Mouse (Mus musculus): ENCODE results near the gene Manba.

The Manba gene

GRCm38 (mm10) chr3:135580439-135581275 lies 95.2 kb downstream of the Manba start:
- DNase-seq (ENCODE audit: low read depth in 1 of 2, low spot score in 2 of 2) = no peak

GRCm38 (mm10) chr3:135581606-135582117 lies 96.3 kb downstream of the Manba start:
- no peak for DNase-seq (ENCODE audit: low read depth in 1 of 2, low spot score in 2 of 2)

GRCm38 (mm10) chr3:135582246-135582645 lies 96.8 kb downstream of the Manba start:
- DNase-seq (ENCODE audit: low read depth in 1 of 2, low spot score in 2 of 2) = no peak

DNA sequence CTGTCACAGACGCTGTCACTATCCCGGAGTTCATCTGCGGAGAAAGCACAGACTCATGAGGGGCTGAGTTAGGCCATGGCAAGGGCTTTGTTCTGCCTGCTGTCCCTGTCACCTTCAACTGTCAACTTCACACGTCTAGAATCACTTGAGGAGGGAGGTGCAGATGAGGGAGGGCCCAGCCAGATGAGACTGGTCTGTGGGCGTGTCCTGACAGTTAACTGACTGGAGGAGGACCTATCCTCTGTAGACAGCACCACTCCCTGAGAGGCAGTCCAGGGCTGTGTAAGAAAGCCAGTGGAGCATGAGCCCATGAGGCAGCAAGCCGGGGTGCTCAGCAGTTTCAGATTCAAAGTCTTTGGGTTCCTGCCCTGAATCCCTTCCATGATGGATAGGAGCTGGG lies 100.1 kb downstream of the Manba start:
- DNase-seq (ENCODE audit: low read depth in 1 of 2, low spot score in 2 of 2) = no peak

- no peak for DNase-seq (ENCODE audit: low read depth in 1 of 2, low spot score in 2 of 2)
Observed at GRCm38 (mm10) chr3:135586060-135586459, 100.6 kb downstream of the Manba start.

DNA sequence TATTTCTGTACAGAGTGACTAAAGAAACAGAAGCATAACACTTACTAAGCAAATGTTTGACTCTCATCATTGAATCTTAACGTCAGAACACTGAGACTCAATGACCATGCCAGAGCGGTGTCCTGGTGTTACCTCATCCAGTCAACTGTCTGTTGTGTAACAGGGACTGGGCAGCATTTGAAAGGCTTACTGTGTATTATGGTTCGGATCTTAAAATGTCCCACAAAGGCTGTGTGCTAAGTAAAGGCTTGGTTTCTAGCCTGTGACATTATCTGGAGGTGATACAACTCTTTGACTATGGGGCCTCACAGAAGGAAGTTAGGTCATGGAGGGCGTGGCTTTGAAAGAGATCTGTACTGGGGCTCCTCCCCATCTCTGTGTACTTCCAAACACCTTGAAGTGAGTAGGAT lies 101.1 kb downstream of the Manba start:
- DNase-seq (ENCODE audit: low read depth in 1 of 2, low spot score in 2 of 2) = no peak

- DNase-seq (ENCODE audit: low read depth in 1 of 2, low spot score in 2 of 2) = no peak
Observed at GRCm38 (mm10) chr3:135590471-135590870, 105.1 kb downstream of the Manba start.

DNA sequence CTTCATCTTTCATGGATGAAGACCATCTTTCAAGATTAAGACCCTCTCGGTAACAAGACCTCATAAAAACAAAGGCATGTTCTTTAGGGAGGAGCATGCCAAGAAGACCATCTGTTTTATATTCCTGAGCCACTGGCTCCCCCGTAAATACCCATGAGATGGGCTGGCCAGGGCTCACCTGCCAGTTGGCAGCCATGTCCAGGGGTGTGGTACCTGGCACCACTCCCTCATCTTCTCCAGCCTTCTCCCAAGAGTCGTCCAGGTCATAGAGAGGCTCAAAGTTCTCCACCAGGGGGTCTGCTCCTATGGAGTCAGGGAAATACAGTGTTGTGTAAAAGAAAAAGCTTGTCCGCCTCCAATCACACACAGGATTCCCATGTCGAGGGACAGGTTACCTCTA lies 106.0 kb downstream of the Manba start:
- no peak for DNase-seq (ENCODE audit: low read depth in 1 of 2, low spot score in 2 of 2)

DNA sequence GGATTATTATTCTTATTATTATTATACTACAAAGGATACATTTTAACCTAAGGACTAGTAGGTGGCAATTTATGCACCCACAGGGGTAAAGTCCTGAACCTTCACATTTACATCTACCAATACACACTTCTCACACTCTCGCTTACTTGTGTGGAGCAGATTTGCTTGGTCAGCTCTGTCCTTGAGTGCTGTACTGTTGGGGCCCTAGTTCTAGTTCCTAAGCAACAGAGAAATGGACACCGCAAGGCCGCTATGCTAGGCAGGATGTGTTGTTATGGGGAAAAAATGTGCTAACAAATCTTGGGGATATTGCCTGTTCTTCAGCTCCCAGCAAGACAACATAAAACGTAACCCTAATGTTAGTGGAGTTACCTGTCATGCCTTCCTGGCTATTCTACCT lies 106.6 kb downstream of the Manba start:
- no peak for DNase-seq (ENCODE audit: low read depth in 1 of 2, low spot score in 2 of 2)

DNA sequence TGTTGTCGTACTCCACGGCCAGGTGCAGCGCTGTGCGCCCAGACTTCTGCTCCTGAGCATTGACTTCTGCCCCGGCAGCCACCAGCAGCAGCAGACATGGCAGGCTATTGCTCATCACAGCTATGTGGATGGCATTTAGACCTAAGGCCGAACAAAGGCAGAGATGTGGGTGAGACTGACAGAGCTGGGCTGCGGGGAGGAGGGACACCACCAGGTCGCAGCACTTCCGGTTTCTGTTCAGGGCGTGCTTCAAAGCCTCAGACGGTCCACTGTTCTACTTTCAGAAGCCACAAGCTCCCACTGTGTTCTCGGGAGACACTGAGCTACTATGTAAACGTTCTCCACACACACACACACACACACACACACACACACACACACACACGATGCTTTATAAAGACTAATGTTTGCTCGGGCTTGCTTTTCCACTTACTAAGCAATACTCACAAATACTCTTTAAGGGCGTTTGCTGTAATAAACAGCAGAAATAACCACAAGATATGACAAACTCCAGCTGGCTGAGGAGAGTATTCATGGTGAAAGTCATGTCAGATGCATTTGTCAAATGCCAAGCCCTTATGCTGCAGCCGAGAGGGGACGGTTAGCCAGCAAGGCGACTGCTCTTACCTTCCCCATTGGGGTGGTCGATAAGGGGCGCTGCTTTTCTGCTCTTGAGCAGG lies 109.0 kb downstream of the Manba start:
- peak; percentile 9 to 29 for DNase-seq (ENCODE audit: low read depth in 1 of 2, low spot score in 2 of 2)

DNA sequence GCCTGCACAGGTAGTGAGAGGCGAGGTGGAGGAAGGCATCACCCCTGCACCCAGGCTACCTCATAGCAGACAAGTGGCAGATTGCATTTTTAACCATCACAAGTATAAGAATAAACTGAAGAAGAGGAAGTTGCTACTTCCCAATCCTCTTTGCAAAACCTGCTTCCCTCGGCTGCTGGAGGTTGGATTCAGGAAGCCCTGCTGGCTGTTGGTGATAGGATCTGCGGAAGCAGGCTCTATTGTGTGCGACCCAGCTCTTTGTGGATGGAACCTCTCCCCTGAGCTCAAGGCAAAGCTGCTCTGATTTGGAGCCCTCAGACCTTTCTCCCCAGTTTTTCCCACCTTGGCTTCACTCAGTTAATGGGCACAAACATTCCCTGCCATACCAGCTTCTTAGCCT lies 111.6 kb downstream of the Manba start:
- no peak for DNase-seq (ENCODE audit: low read depth in 1 of 2, low spot score in 2 of 2)

DNA sequence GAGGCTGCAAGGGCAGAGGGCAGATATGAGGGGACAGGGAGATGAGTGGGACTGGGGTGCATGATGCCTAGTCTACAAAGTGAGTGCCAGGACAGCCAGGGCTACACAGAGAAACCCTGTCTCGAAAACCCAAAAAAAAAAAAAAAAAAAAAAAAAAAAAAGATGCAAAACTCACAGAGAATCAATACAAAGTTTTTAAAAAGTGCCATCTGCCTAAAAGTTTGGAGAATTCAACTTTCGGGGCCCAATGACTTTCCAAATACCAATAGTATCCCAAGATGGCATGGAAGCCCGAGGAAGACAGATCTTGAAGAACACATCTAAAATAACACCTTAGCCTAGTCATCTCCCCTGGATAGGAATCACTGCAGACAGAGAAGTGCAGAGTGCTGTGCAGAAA lies 112.9 kb downstream of the Manba start:
- no peak for DNase-seq (ENCODE audit: low read depth in 1 of 2, low spot score in 2 of 2)

- no peak for DNase-seq (ENCODE audit: low read depth in 1 of 2, low spot score in 2 of 2)
Observed at GRCm38 (mm10) chr3:135602731-135603130, 117.3 kb downstream of the Manba start.

DNA sequence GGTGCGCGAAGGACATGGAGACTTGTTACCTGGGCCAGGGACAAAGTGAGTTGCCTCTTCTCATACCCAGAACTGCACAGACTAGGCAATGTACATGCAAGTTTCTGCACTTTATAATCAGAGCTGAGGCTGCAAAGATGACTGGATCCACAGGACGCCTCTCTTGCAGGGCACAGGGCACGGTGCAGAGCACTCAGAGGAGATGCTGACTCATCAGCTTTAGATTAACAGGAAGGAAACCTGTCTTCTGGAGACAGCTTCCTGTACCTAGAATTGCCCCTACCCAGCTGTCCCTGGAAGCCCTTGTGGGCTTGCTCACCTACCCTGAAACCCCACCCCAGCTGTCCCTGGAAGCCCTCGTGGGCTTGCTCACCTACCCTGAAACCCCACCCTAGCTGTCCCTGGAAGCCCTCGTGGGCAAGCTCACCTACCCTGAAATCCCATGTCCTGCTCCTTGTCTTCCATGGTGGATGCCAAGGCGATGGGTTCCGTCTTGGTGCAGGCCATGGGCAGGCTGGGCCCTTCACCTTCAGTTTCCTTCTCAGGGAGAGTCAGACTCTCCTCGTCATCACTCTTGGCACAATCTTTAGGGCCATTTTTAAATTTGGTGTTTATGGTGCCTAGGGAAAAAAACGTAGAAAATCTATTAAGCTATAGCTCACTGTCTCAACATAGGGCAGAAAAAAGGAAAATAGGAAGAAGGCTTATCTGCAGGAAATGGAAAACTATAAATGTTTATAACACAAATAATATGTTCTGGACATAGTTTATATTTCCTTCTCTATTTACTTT lies 119.4 kb downstream of the Manba start:
- DNase-seq (ENCODE audit: low read depth in 1 of 2, low spot score in 2 of 2) = no peak

DNA sequence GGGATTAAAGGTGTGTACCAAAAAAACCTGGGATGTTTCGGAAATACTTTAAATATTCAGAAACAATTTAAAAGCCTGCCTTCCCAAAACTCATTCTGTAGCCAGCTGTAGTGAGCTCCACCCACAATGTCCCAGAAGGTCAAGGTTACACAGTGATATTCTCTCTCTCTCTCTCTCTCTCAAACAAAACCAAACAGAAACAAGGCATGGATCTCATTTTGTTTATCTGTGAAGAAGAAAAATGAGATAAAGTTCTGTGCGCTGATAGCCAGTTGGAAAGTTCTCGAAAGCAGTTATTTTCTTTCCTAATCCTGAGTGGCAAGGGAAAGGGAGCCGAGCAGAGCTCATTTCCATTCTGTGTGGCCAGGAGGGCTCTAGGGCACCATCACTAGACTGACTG lies 120.1 kb downstream of the Manba start:
- DNase-seq (ENCODE audit: low read depth in 1 of 2, low spot score in 2 of 2) = no peak

GRCm38 (mm10) chr3:135606592-135606991 lies 121.2 kb downstream of the Manba start:
- DNase-seq (ENCODE audit: low read depth in 1 of 2, low spot score in 2 of 2) = no peak

DNA sequence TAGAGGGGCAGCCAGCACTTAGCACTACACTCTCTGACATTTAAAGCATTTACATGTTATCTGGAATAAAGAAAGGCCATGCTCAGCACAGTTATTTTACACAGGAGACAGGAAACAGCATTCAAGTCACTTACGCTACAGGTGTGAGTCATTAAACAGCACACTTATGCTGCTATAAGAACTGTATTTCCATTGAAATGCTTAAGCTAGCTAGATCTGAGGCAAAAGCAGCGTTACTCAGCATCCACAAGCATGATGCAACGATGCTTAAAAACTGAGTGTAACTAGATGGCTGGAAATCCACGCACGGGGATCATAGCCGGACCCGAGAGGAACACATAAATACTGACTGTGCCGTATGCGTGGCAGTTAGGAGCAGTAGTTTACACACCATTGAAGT lies 121.6 kb downstream of the Manba start:
- DNase-seq (ENCODE audit: low read depth in 1 of 2, low spot score in 2 of 2) = no peak

DNA sequence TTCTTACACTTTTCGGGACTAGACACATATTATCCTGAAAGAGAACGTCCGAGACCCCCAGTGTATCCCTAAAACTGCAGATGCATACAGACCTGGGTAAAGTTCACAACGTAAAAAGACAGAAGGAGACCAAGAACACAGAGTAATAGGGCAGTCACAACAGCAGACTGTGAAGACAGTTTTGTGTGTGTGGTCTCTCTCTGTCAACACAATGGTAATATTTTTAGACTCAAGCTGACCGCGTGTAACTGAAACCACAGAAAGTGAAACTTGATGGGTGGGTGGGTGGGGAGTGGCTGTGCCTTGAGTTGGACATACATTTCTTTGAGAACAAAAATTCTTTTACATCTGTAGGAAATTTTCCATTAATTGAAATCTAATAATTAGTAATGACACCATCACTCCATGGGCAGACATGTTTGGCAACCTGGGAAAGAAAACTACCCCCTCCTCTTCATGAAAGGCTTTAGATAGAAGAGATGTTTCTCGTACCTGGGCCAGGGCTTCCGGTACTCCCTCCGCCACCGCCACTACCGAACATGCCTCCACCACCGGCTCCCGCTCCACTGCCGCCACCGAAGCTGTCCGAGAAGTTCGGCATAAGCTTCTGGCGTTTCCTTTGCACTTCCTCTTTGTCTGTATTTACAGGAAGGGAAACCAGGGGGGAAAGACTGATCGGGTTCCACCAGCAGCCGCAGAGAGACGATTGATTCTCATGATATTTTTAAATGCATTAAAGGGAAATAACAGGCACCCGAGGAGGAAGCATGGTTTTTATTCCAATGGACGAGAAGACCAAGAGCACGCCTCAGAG lies 122.5 kb downstream of the Manba start:
- DNase-seq (ENCODE audit: low read depth in 1 of 2, low spot score in 2 of 2) = peak; percentile 59 to 62

DNA sequence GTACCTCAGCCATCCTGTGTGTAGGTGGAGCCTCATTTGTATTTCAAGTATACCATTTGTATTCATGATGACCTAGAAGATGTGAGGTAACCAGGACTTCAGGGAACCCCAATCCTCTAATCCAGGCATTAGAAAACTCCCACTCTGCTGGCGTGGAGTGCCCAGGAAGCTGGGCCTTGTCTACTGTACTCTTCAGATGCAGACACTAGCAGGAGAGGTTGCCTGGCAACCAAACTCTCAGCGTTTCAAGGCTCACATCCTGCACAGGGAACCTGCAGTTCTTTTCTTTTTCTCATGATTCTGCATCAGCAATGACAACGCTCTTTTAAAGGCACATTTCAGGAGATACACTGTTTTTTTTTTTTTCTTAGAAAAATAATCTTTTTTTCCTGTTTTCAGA lies 124.8 kb downstream of the Manba start:
- no peak for DNase-seq (ENCODE audit: low read depth in 1 of 2, low spot score in 2 of 2)

DNA sequence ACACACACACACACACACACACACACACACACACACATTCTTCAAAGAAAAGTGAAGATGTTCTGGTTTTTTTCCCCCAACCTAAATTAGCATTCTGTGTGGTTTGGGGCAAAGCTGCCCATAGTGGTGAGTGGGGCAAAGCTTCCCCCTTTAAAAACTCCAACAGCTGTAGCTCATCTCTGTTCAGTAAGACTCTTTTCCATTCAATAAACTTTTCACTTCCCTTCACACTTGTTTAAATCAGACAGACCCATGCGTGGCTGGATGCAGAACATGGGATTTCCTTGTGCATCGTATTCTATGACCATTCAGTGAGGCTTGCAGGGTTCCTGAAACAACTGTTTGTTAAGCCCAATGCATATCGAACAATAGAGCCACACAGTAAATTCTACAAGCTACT lies 129.0 kb downstream of the Manba start:
- DNase-seq (ENCODE audit: low read depth in 1 of 2, low spot score in 2 of 2) = no peak

GRCm38 (mm10) chr3:135616730-135617129 lies 131.3 kb downstream of the Manba start:
- no peak for DNase-seq (ENCODE audit: low read depth in 1 of 2, low spot score in 2 of 2)
